Mouse (Mus musculus) small intestine, adult 2 months (tissue): ENCODE results near the gene Sec24b. TPM values are rescaled to one million over a fixed set of nuclear protein-coding genes. Genes with fewer than 3 reads are reported as not detected.

Experiments used
- H3K27ac ChIP-seq: fragments of 200-500 bp; 2 replicates; pipeline ENCODE4 v1.5.1; 2012; ENCODE audit warnings: low read depth, low read length, control low read depth, inconsistent platforms; ENCODE audit not compliant: insufficient read depth
- H3K27me3 ChIP-seq: fragments of 200-500 bp; 2 replicates; pipeline ENCODE4 v1.6.1; 2012; ENCODE audit warnings: mild to moderate bottlenecking, moderate library complexity, low read length, inconsistent platforms; ENCODE audit not compliant: control insufficient read depth, insufficient read depth
- H3K36me3 ChIP-seq: fragments of 200-500 bp; 2 replicates; pipeline ENCODE4 v1.6.1; 2012; ENCODE audit warnings: mild to moderate bottlenecking, low read length, control low read depth, inconsistent platforms; ENCODE audit not compliant: control insufficient read depth, insufficient read depth
- H3K4me1 ChIP-seq: fragments of 200-500 bp; 2 replicates; pipeline ENCODE4 v1.6.1; 2012; ENCODE audit warnings: low read length, inconsistent platforms, mixed read lengths; ENCODE audit not compliant: control insufficient read depth, insufficient read depth, insufficient read length
- H3K4me3 ChIP-seq: fragments of 200-500 bp; 2 replicates; pipeline ENCODE4 v1.5.1; 2012; ENCODE audit warnings: low read depth, mild to moderate bottlenecking, control low read depth, inconsistent platforms, low read length, moderate library complexity
- CTCF ChIP-seq: fragments of 200-500 bp; IDR thresholded peaks from 2 replicates; pipeline ENCODE4 v1.5.1; 2012; ENCODE audit warnings: low read depth, mild to moderate bottlenecking, control low read depth, inconsistent platforms, low read length, moderate library complexity, mixed read lengths; ENCODE audit not compliant: insufficient replicate concordance, insufficient read length; ENCODE audit errors: extremely low read depth
- POLR2A ChIP-seq: fragments of 200-500 bp; IDR thresholded peaks from 2 replicates; pipeline ENCODE4 v1.6.1; 2012; ENCODE audit warnings: low read depth, mild to moderate bottlenecking, control low read depth, inconsistent platforms, low read length, moderate library complexity
- WGBS: fragments of 180-500 bp; shearing (Covaris S2); methylation state at CpG from one replicate; pipeline ENCODE4 v1.1.7; 2018; 5-methylcytosine and 5-hydroxymethylcytosine counted together
- polyA plus RNA-seq: library from polyadenylated mRNA; depleted of rRNA; stranded (reverse); fragments of >200 nt; gene quantifications from 2 replicates; pipeline ENCODE4 v1.2.3, GENCODE M21; 2012

Gene Sec24b
- polyA plus RNA-seq, 1 experiment = 53.7 TPM

DNA sequence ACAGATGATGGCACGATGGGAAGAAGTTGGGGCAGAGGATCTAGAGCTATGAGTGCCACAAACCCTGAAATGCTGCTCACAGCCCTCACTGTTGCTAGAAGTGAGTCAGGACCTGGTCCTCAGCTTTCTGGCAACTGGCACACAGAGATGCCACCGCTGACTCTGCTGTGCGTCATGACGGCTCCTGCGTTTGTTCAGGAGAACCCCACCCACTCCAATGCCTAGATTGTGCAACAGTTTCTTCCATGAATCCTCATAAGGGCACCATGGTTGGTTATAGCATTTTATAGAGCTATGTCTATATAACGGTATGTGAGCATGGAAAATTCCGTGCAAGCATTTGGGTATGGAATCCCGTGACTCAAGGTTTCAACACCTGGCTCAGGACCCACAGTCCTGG is 96.7 kb downstream of the Sec24b start:
- TF ChIP-seq CTCF (no peak), POLR2A (no peak)
- Histone ChIP-seq H3K4me1 (peaks cover 2% of the 10 kb centered on the region; the same call in 1 of the 2 replicates), H3K36me3 (no peaks in the 10 kb centered on the region), H3K4me3 (no peak overlapping the region), H3K27ac (no peak overlapping the region), H3K27me3 (peaks cover 8% of the 10 kb centered on the region)
- WGBS = 73% methylated on average over 8 of the region's 8 CpGs

GRCm38 (mm10) chr3:129962533-129962932 is 98.8 kb downstream of the Sec24b start:
- H3K27ac ChIP-seq = no peak overlapping the region
- no peaks in the 10 kb centered on the region for H3K27me3 ChIP-seq
- H3K4me3 ChIP-seq = no peak overlapping the region
- H3K36me3 ChIP-seq = no peaks in the 10 kb centered on the region
- TF ChIP-seq CTCF (no peak), POLR2A (no peak)
- H3K4me1 ChIP-seq = no peaks in the 10 kb centered on the region
- 82% methylated on average over 8 of the region's 8 CpGs for WGBS

DNA sequence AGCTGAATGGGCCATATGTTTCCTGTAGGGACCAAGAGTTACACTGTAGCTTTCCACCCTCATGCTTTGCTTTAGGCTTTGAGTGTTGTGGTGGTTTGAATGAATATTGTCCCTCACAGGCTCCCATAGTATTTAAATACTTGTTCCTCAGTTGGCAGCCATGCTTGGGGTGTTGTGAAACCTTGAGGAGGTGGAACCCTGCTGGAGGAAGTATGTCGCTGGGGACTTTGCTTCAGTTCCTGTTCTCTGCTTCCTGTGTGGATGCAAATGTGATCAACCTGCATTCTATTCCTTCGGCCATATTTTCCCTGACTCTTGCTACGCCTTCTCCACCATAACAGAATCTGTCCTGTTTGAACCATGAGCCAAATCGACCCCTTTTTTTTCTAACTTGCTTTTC is 108.1 kb downstream of the Sec24b start:
- 82% methylated on average over 4 of the region's 4 CpGs for WGBS
- Histone ChIP-seq H3K27ac (no peak overlapping the region), H3K4me3 (no peak overlapping the region), H3K27me3 (no peaks in the 10 kb centered on the region), H3K36me3 (no peaks in the 10 kb centered on the region), H3K4me1 (no peaks in the 10 kb centered on the region)
- no peak for TF ChIP-seq POLR2A
- no peak for TF ChIP-seq CTCF

- no peak for TF ChIP-seq POLR2A
- TF ChIP-seq CTCF = no peak
- Histone ChIP-seq H3K4me3 (no peak overlapping the region), H3K27me3 (no peaks in the 10 kb centered on the region), H3K36me3 (no peaks in the 10 kb centered on the region), H3K4me1 (peaks cover under 1% of the 10 kb centered on the region; the same call in 1 of the 2 replicates), H3K27ac (no peak overlapping the region)
- 78% methylated on average over 5 of the region's 5 CpGs for whole genome bisulfite sequencing
Observed at GRCm38 (mm10) chr3:129949158-129949773, 112.1 kb downstream of the Sec24b start.

- H3K27ac ChIP-seq = no peak overlapping the region
- no peak overlapping the region for H3K4me3 ChIP-seq
- H3K27me3 ChIP-seq = no peaks in the 10 kb centered on the region
- H3K36me3 ChIP-seq = no peaks in the 10 kb centered on the region
- WGBS = 78% methylated on average over 5 of the region's 5 CpGs
- TF ChIP-seq CTCF (no peak), POLR2A (no peak)
- peaks cover 3% of the 10 kb centered on the region; the same call in 1 of the 2 replicates for H3K4me1 ChIP-seq
Observed at GRCm38 (mm10) chr3:129948359-129948758, 113.0 kb downstream of the Sec24b start.

DNA sequence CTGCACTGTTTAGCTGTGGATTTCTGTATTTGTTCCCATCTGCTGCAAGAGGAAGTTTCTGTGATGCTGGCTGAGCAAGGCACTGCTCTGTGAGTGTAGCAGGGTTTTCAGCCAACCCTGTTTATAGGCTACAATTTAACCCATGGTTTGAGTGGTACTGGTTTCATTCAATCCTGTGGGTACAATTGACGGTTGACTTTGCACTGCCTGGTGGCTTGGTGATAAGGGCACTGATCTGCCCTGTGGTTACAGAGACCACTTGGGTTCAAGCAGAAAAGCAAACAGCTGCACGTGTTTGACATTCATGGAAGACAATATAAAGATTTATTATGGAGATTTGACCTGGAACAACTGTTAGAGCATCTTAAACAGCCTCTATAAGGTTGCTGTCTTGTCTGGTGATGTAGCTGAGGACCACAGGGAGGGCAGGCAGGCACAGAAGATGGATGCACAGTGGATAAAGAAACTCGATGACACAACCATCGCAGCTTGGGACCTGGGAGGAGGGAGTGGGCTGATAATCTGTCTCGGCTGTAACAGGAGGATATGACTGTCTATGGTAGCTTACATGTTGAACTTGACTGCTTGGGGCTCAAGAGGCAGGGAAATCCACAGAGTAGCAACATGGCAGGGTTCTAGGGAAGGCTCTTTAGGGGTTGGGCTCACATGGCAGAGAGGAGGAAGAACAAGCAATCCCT is 115.0 kb downstream of the Sec24b start:
- 46% methylated on average over 5 of the region's 5 CpGs for WGBS
- Histone ChIP-seq H3K27ac (no peak overlapping the region), H3K36me3 (no peaks in the 10 kb centered on the region), H3K4me3 (no peak overlapping the region), H3K27me3 (no peaks in the 10 kb centered on the region), H3K4me1 (peaks cover 3% of the 10 kb centered on the region; the same call in 1 of the 2 replicates)
- no peak for TF ChIP-seq POLR2A
- TF ChIP-seq CTCF = no peak

DNA sequence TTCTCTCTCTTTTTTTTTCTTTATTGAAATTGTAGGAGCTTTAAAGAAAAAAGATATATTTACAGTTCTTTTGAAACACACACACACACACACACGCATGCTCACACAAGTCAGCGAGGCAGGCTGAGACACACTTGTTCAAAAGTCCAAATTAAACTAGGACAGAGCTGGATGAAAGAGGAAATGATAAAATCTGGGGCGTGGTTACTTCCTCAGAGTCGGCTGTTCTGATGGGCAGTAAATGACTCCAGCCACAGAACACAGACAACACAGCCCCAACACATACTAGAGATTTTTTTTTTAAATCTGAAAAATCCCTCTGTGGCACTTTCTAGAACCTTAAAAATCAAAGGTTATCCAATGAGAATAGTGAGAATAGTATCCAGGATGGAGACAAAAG is 117.5 kb downstream of the Sec24b start:
- peaks cover 3% of the 10 kb centered on the region; the same call in 1 of the 2 replicates for H3K4me1 ChIP-seq
- WGBS = 19% methylated on average over 4 of the region's 4 CpGs
- H3K4me3 ChIP-seq = no peak overlapping the region
- no peak overlapping the region for H3K27ac ChIP-seq
- TF ChIP-seq CTCF (no peak), POLR2A (no peak)
- H3K36me3 ChIP-seq = no peaks in the 10 kb centered on the region
- no peaks in the 10 kb centered on the region for H3K27me3 ChIP-seq
